Mouse (Mus musculus) T-helper 2 cell (primary cell): ENCODE results near the gene Gm7879.

ENCODE experiments used
- in situ Hi-C: fragments of 300-600 bp; cut with MboI, MseI; formaldehyde crosslinking; loops from one replicate; pipeline ENCODE4 v1.15.1; 2025; ENCODE audit warnings: high pct_unique_total_duplicates

Gene Gm7879

DNA sequence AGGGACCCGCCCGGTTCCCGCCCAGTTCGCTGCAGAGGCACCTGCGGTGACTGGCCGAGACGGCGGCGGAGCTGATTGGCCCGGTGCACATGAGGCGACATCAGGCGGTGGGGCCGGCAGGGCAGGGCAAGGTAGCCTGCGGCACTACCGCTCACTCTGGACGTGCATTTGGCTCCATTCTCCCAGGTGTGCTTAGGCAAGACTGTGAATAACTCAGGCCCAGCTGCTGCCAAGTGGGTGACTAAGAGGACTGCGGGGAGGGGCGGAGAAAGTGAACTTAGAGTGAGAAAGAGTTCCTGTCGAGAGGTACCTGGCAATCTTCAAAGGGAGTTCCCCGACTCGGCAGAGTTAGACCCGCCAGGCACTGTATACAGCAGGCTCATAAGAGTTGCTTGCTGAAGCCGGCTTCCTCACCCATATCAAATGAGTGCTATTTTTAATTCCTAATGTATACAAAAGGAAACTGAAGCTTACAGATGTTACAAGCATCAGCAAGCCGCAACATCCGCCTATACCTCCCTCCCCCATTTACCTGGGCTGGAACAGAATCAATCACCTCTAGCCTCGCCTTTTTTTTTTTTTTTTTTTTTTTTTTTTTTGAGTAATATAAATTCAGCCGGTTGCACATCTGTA lies 35.3 kb downstream of the Gm7879 start:
- in situ Hi-C loops = no loop called here

DNA sequence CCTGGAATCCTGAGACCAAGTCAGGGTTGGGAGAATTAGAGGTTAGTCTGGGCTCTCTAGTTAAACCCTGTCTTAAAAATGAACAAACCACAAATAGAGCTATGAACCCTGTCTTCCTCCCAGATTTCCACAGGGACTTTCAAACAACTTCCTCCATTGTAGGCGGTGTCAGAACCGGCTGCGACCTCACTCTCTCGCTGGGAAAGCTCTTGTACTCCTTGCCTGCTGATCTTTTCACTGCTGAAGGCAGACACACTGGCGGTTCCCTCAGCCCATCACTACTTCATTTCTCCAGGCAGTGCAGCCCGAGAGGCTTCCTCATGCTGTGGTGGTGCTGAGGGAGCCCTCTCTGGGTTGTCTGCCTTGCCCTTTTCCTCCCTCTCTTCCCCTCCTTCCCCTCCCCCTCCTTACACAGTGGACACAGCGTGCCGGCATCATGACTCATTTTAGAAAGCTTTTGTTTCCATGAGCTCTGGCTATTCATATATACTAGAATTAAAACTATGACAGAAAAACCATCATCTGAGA lies 35.9 kb downstream of the Gm7879 start:
- in situ Hi-C loops = no loop called here

DNA sequence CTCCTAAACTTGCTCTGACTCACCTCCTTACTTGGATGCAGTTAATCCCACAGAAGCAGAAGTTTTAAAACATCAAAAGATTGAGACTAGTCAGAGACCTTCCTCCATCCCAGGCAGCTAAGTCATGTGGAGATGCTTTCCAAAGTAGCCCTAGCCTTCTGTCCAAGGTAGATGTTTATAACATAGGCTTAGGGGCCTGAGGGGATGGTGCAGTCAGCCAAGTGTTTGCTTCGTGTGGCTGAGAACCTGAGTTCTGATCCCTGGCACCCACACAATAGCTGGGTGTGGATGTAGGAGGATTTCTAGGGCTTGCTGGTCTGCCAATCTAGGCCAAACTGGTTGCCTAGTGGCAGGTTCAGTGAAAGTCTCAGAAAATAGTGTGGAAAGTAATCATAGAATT lies 40.3 kb downstream of the Gm7879 start:
- in situ Hi-C loops = no loop called here

- in situ Hi-C loops = no loop called here
These were observed 47.0 kb downstream of the Gm7879 start for GRCm38 (mm10) chr5:43959884-43960440.

DNA sequence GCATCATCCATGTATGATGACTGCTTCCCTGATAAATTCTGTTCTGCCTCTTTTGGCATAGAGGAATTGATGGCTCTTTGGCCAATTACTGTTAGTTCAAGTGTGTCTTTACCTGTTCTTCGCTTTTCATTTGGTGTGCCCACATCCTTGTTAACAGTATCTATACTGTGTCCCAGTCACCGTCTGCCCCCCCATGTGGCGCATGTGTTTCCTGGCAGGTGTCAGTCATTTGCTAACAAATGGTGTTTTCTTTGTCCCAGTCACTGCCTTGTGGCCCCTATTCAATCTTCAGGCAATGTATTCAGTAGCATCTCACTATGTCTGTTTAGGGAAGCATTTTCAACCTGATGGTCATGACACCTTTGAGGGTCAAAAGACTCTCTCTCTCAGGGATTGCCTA lies 48.1 kb downstream of the Gm7879 start:
- in situ Hi-C loops = no loop called here
